Mouse (Mus musculus) limb, embryonic 13.5 days (tissue): ENCODE data around the gene Hivep3. TPM values are rescaled to one million over a fixed set of nuclear protein-coding genes. Genes with fewer than 3 reads are reported as not detected.

Experiments used
- ATAC-seq: fragments of 200-750 bp; cut with Nextera tagmentation; 2 replicates; pipeline ENCODE4 v1.8.0; 2017; ENCODE audit warnings: low read depth, moderate number of reproducible peaks, moderate TSS enrichment; ENCODE audit not compliant: low FRiP score
- H3K27ac ChIP-seq: fragments of 300-500 bp; sonication (generic); 2 replicates; pipeline ENCODE4 v1.5.1; 2015; ENCODE audit warnings: inconsistent platforms, mild to moderate bottlenecking, moderate library complexity
- H3K27me3 ChIP-seq: fragments of 300-500 bp; sonication (generic); 2 replicates; pipeline ENCODE4 v1.6.1; 2015; ENCODE audit warnings: mild to moderate bottlenecking, inconsistent platforms
- H3K36me3 ChIP-seq: fragments of 300-500 bp; sonication (generic); 2 replicates; pipeline ENCODE4 v1.6.1; 2015; ENCODE audit warnings: inconsistent platforms, mild to moderate bottlenecking, moderate library complexity
- H3K4me1 ChIP-seq: fragments of 300-500 bp; sonication (generic); 2 replicates; pipeline ENCODE4 v1.6.1; 2015; ENCODE audit warnings: inconsistent platforms
- H3K4me2 ChIP-seq: fragments of 300-500 bp; sonication (generic); replicated peaks from 2 replicates; pipeline ENCODE4 v1.6.1; 2015; ENCODE audit warnings: inconsistent platforms, mild to moderate bottlenecking, moderate library complexity
- H3K4me3 ChIP-seq: fragments of 300-500 bp; sonication (generic); 2 replicates; pipeline ENCODE4 v1.5.1; 2015; ENCODE audit warnings: moderate library complexity, mild to moderate bottlenecking, inconsistent platforms
- H3K9ac ChIP-seq: fragments of 300-500 bp; sonication (generic); 2 replicates; pipeline ENCODE4 v1.6.1; 2015; ENCODE audit warnings: mild to moderate bottlenecking, inconsistent platforms
- H3K9me3 ChIP-seq: fragments of 300-500 bp; sonication (generic); 2 replicates; pipeline ENCODE4 v1.6.1; 2016; ENCODE audit warnings: inconsistent platforms
- WGBS: fragments of 180-500 bp; shearing (Covaris S2); methylation state at CpG from one replicate; pipeline ENCODE4 v1.1.7; 2015; 5-methylcytosine and 5-hydroxymethylcytosine counted together
- polyA plus RNA-seq: library from polyadenylated mRNA; unstranded; fragments of >200 nt; fragmentation: Nextera tagmentation; extraction: Ambion mirVana; gene quantifications from 2 replicates; pipeline ENCODE4 v1.2.1, GENCODE M21; 2015

Gene Hivep3
- polyA plus RNA-seq, 1 experiment from 2014 or later: 2.1 TPM

- H3K27me3 ChIP-seq: no peaks in the 10 kb centered on the region; the same call in 1 of the 2 replicates
- H3K4me3 ChIP-seq: no peak overlapping the region
- H3K4me1 ChIP-seq: peaks cover 15% of the 10 kb centered on the region
- H3K36me3 ChIP-seq: no peaks in the 10 kb centered on the region
- H3K4me2 ChIP-seq: no peak overlapping the region
- H3K9ac ChIP-seq: no peak overlapping the region
- no peak overlapping the region for H3K27ac ChIP-seq
- ATAC-seq: no peak
- 69% methylated on average over 4 of the region's 4 CpGs for WGBS
- H3K9me3 ChIP-seq: no peaks in the 10 kb centered on the region
These were observed 314.7 kb downstream of the Hivep3 start for GRCm38 (mm10) chr4:120048274-120048673.

GRCm38 (mm10) chr4:120049857-120050256 lies 316.3 kb downstream of the Hivep3 start:
- Histone ChIP-seq H3K27me3 (no peaks in the 10 kb centered on the region), H3K9ac (no peak overlapping the region)
- 89% methylated on average over 3 of the region's 3 CpGs for WGBS

GRCm38 (mm10) chr4:120052481-120052880 lies 318.9 kb downstream of the Hivep3 start:
- H3K4me3 ChIP-seq: no peak overlapping the region
- H3K9ac ChIP-seq: no peak overlapping the region
- H3K4me1 ChIP-seq: no peaks in the 10 kb centered on the region
- no peak overlapping the region for H3K4me2 ChIP-seq
- ATAC-seq: no peak
- no peaks in the 10 kb centered on the region for H3K27me3 ChIP-seq
- no peaks in the 10 kb centered on the region for H3K9me3 ChIP-seq
- H3K36me3 ChIP-seq: no peaks in the 10 kb centered on the region
- no peak overlapping the region for H3K27ac ChIP-seq

More at GRCm38 (mm10) chr4:120049857-120050256, 316.3 kb downstream of the Hivep3 start:
- Histone ChIP-seq H3K4me2 (no peak overlapping the region), H3K36me3 (no peaks in the 10 kb centered on the region), H3K27ac (no peak overlapping the region), H3K4me3 (no peak overlapping the region), H3K4me1 (peaks cover 12% of the 10 kb centered on the region), H3K9me3 (no peaks in the 10 kb centered on the region)
- ATAC-seq: no peak

GRCm38 (mm10) chr4:120053026-120054005 lies 319.7 kb downstream of the Hivep3 start:
- H3K4me2 ChIP-seq: no peak overlapping the region
- H3K36me3 ChIP-seq: no peaks in the 10 kb centered on the region
- no peaks in the 10 kb centered on the region for H3K9me3 ChIP-seq
- WGBS: 92% methylated on average over 11 of the region's 11 CpGs
- H3K27me3 ChIP-seq: no peaks in the 10 kb centered on the region
- no peaks in the 10 kb centered on the region for H3K4me1 ChIP-seq
- no peak for ATAC-seq
- H3K9ac ChIP-seq: no peak overlapping the region
- no peak overlapping the region for H3K27ac ChIP-seq
- no peak overlapping the region for H3K4me3 ChIP-seq

DNA sequence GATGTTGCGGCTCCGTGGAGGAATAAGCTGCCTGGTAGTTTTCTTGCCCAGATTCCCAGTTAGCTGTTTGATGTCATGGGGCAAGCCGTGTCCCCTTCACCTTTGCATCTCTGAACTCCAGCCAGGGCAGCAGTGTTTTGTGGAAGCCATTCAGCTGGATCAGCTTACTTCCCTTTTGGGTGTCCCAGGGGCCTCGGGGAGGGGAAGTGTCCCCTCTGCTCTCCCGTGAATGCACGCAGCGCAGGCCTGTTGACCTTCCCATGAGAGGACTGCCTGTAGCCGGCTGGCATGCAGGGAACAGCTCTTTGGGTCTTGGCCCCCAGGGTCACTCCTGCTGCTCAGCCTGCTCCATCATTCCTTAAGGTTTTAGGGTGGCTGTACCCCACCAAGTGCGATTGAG lies 320.6 kb downstream of the Hivep3 start:
- Histone ChIP-seq H3K9ac (no peak overlapping the region), H3K4me2 (no peak overlapping the region), H3K27ac (no peak overlapping the region), H3K9me3 (no peaks in the 10 kb centered on the region), H3K27me3 (no peaks in the 10 kb centered on the region), H3K36me3 (no peaks in the 10 kb centered on the region), H3K4me1 (no peaks in the 10 kb centered on the region), H3K4me3 (no peak overlapping the region)
- ATAC-seq: no peak
- WGBS: 61% methylated on average over 9 of the region's 9 CpGs

- Histone ChIP-seq H3K9me3 (no peaks in the 10 kb centered on the region), H3K9ac (no peak overlapping the region), H3K27me3 (no peaks in the 10 kb centered on the region), H3K4me3 (no peak overlapping the region), H3K36me3 (no peaks in the 10 kb centered on the region), H3K4me2 (no peak overlapping the region), H3K4me1 (no peaks in the 10 kb centered on the region), H3K27ac (no peak overlapping the region)
- 86% methylated on average over 9 of the region's 9 CpGs for WGBS
- no peak for ATAC-seq
These were observed 322.9 kb downstream of the Hivep3 start for GRCm38 (mm10) chr4:120056451-120056850.

- no peaks in the 10 kb centered on the region for H3K4me1 ChIP-seq
- ATAC-seq: no peak
- 72% methylated on average over 8 of the region's 8 CpGs for WGBS
- H3K4me3 ChIP-seq: no peak overlapping the region
- H3K36me3 ChIP-seq: no peaks in the 10 kb centered on the region
- H3K4me2 ChIP-seq: no peak overlapping the region
- H3K9me3 ChIP-seq: no peaks in the 10 kb centered on the region
- H3K27ac ChIP-seq: no peak overlapping the region
- no peaks in the 10 kb centered on the region for H3K27me3 ChIP-seq
- no peak overlapping the region for H3K9ac ChIP-seq
These were observed 323.9 kb downstream of the Hivep3 start for GRCm38 (mm10) chr4:120057529-120057928.

DNA sequence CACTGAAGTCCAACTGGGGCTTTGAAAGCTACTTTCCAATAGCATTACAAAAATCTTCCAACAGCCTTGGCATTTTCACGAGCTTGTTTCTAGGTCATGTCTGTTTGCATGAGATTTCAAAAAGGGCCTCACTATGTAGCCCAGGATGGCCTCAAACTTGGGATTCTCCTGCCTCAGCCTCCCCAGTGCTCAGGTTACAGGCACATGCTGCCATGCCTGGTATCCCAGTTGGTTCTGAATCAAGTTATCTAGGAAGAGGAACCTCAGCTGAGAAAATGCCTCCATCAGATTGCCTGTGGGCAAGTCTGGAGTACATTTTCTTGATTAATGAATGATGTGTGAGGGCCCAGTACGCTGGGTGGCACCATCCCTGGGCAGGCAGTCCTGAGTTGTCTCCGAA lies 324.6 kb downstream of the Hivep3 start:
- ATAC-seq: no peak
- no peaks in the 10 kb centered on the region for H3K36me3 ChIP-seq
- H3K4me1 ChIP-seq: no peaks in the 10 kb centered on the region
- no peak overlapping the region for H3K27ac ChIP-seq
- no peaks in the 10 kb centered on the region for H3K9me3 ChIP-seq
- H3K9ac ChIP-seq: no peak overlapping the region
- no peak overlapping the region for H3K4me3 ChIP-seq
- no peak overlapping the region for H3K4me2 ChIP-seq
- H3K27me3 ChIP-seq: no peaks in the 10 kb centered on the region
- WGBS: 90% methylated on average over 3 of the region's 3 CpGs

DNA sequence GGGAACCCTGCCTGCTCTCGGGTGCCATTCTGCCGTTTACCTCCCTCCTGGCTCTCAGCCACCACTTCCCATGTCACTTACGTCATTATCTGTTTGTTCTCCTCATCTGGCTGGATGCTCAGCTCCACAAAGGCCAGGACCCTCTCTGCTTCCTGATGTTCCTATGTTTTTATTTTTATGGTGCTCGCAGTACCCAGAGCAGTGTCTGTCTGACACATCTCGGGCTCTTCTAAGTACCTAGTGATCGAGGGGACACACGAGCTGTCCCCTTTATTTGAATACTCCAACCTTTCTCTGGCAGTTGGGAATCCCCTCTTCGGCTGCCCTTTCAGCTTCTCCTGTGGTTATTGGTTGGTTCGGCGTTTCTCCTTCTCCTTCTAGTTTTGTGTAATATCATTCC lies 325.2 kb downstream of the Hivep3 start:
- Histone ChIP-seq H3K4me1 (no peaks in the 10 kb centered on the region), H3K27ac (no peak overlapping the region), H3K4me2 (no peak overlapping the region), H3K9ac (no peak overlapping the region), H3K36me3 (no peaks in the 10 kb centered on the region), H3K9me3 (no peaks in the 10 kb centered on the region), H3K4me3 (no peak overlapping the region), H3K27me3 (no peaks in the 10 kb centered on the region)
- ATAC-seq: no peak
- WGBS: 78% methylated on average over 10 of the region's 10 CpGs

GRCm38 (mm10) chr4:120061727-120062126 lies 328.1 kb downstream of the Hivep3 start:
- Histone ChIP-seq H3K4me2 (no peak overlapping the region), H3K27me3 (no peaks in the 10 kb centered on the region), H3K4me3 (no peak overlapping the region), H3K9me3 (no peaks in the 10 kb centered on the region), H3K36me3 (no peaks in the 10 kb centered on the region), H3K9ac (no peak overlapping the region), H3K4me1 (no peaks in the 10 kb centered on the region), H3K27ac (no peak overlapping the region)
- 88% methylated on average over 6 of the region's 6 CpGs for WGBS
- no peak for ATAC-seq

GRCm38 (mm10) chr4:120062198-120062597 lies 328.6 kb downstream of the Hivep3 start:
- Histone ChIP-seq H3K4me1 (no peaks in the 10 kb centered on the region), H3K36me3 (no peaks in the 10 kb centered on the region), H3K4me3 (no peak overlapping the region), H3K9me3 (no peaks in the 10 kb centered on the region), H3K9ac (no peak overlapping the region), H3K27ac (no peak overlapping the region), H3K4me2 (no peak overlapping the region), H3K27me3 (no peaks in the 10 kb centered on the region)
- 76% methylated on average over 6 of the region's 6 CpGs for WGBS
- ATAC-seq: no peak

DNA sequence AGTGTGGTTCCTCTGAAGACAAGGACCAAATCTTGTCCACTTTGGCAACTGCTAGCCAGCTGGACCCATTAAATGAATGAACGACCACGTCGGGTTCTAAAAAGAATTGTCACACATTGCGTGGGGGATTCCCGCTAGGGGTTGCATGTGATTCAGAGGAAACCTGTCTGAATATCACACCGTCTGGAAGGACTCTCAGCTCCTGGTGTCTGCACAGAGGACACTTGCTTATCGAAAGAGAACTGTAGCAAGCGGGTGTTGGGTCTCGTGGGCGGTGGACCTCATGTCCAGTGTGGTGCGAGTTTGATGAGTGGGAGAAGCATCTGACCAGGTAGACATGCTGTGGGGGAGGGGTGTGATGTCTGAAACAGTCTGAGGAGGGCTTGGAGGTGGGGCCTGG lies 329.2 kb downstream of the Hivep3 start:
- WGBS: 88% methylated on average over 11 of the region's 11 CpGs
- H3K27ac ChIP-seq: no peak overlapping the region
- no peaks in the 10 kb centered on the region for H3K9me3 ChIP-seq
- ATAC-seq: no peak
- H3K9ac ChIP-seq: no peak overlapping the region
- no peaks in the 10 kb centered on the region for H3K36me3 ChIP-seq
- no peaks in the 10 kb centered on the region for H3K27me3 ChIP-seq
- no peaks in the 10 kb centered on the region for H3K4me1 ChIP-seq
- no peak overlapping the region for H3K4me2 ChIP-seq
- H3K4me3 ChIP-seq: no peak overlapping the region
